Mouse (Mus musculus) hindbrain, embryonic 11.5 days (tissue): ENCODE measurements at regions not wholly inside any gene's neighbourhood (a gene's known extent, or its start where the extent isn't known, plus 50 kb on each side); places are given as distances from the start of the nearest gene placed in this dataset.

ENCODE experiments used
- ATAC-seq: fragments of 200-750 bp; cut with Nextera tagmentation; 2 replicates; pipeline ENCODE4 v1.8.0; 2017; ENCODE audit warnings: mild to moderate bottlenecking, moderate TSS enrichment, moderate library complexity; ENCODE audit not compliant: low FRiP score
- DNase-seq: peaks from one replicate; pipeline ENCODE4 v3.0.0-alpha.2; 2015; ENCODE audit warnings: low spot score
- H3K27ac ChIP-seq: fragments of 300-500 bp; sonication (generic); 2 replicates; pipeline ENCODE4 v1.5.1; 2014; ENCODE audit warnings: mild to moderate bottlenecking, low read depth, low read length
- H3K27me3 ChIP-seq: fragments of 300-500 bp; sonication (generic); 2 replicates; pipeline ENCODE4 v1.6.1; 2014; ENCODE audit warnings: mild to moderate bottlenecking, low read length, moderate library complexity, mixed read lengths; ENCODE audit not compliant: control insufficient read depth, insufficient read depth
- H3K36me3 ChIP-seq: fragments of 300-500 bp; sonication (generic); 2 replicates; pipeline ENCODE4 v1.6.1; 2014; ENCODE audit warnings: mild to moderate bottlenecking, low read length, moderate library complexity, mixed read lengths; ENCODE audit not compliant: control insufficient read depth, insufficient read depth
- H3K4me1 ChIP-seq: fragments of 300-500 bp; sonication (generic); replicated peaks from 2 replicates; pipeline ENCODE4 v1.6.1; 2014; ENCODE audit warnings: low read length, mixed read lengths; ENCODE audit not compliant: control insufficient read depth, insufficient read depth
- H3K4me2 ChIP-seq: fragments of 300-500 bp; sonication (generic); replicated peaks from 2 replicates; pipeline ENCODE4 v1.6.1; 2014; ENCODE audit warnings: mild to moderate bottlenecking, low read depth, low read length
- H3K4me3 ChIP-seq: fragments of 300-500 bp; sonication (generic); 2 replicates; pipeline ENCODE4 v1.5.1; 2014; ENCODE audit warnings: low read depth, low read length
- H3K9ac ChIP-seq: fragments of 300-500 bp; sonication (generic); 2 replicates; pipeline ENCODE4 v1.6.1; 2014; ENCODE audit warnings: low read depth, low read length
- H3K9me3 ChIP-seq: fragments of 300-500 bp; sonication (generic); 2 replicates; pipeline ENCODE4 v1.6.1; 2016; ENCODE audit warnings: low read length; ENCODE audit not compliant: control insufficient read depth
- WGBS: fragments of 180-500 bp; shearing (Covaris S2); extraction: QIAGEN DNeasy Blood & Tissue Kit; methylation state at CpG from one replicate; pipeline ENCODE4 v1.1.7; 2014; 5-methylcytosine and 5-hydroxymethylcytosine counted together

DNA sequence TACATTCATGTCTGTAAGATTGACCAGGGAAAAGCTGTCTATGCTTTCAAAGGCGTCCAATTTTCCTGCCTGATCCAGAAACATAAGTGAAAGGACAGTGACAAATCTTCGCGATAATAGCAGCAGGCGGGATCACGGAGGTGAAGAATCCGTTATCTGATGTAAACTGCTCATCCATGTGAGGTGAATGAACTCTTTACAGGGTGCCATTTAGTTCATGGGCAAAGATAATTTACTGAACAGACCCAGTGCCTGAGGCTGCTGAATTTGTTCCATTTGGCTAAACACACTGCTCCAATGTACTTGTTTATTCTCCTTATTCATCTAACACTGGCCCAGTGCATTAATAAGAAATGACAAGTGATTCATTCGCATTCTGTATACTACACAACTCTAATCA, 3534.3 kb upstream of the Lrrc6 start:
- Histone ChIP-seq H3K9me3 (no peaks in the 10 kb centered on the region), H3K4me1 (no peaks in the 10 kb centered on the region), H3K36me3 (no peaks in the 10 kb centered on the region), H3K4me2 (no peak overlapping the region), H3K9ac (no peak overlapping the region), H3K27ac (no peak overlapping the region), H3K27me3 (no peaks in the 10 kb centered on the region), H3K4me3 (no peak overlapping the region)
- peak; percentile 6 for DNase-seq
- WGBS = 78% methylated on average over 7 of the region's 7 CpGs
- ATAC-seq = peak; percentile 47; the same call in 1 of the 2 replicates

DNA sequence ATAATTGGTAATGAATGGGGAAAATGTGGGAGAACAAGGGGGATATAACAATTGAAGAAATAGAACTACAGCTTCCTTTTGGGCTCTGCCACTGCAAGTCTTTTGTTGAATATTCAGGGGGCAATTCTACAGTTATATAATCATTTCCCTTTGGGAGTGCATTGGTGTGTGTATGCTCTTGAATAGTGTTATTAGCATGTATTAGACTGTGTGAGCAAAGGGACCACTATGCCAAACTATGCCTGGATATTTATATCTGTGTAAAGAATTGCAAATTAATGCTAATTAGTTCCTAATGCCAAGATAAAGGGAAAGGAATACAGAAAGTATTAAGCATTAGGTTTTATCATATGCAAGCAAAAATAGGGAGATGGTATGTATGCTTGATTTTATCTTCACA, 3528.8 kb upstream of the Lrrc6 start:
- H3K9ac ChIP-seq = no peak overlapping the region
- ATAC-seq = no peak

DNA sequence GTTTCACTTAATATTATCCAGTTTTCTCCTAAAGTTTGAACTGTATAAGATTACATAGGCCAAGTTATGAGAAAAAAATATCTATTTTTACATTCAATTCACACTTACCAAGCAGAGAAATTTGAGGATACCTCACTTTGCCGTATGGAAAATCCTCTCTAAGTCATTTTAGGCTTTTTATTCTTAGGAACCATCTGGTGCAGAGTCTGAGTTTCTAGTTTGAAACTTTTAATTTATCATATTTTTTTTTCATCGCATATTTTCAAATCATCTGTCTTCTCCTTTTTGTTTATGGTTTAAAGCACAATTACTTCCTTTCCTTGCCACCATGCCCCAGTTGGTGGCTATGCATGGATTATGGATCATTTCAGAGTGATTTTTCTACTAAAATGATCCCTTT, 3512.1 kb upstream of the Lrrc6 start:
- Histone ChIP-seq H3K4me3 (no peak overlapping the region), H3K9me3 (no peaks in the 10 kb centered on the region), H3K27me3 (no peaks in the 10 kb centered on the region), H3K27ac (no peak overlapping the region), H3K9ac (no peak overlapping the region), H3K36me3 (no peaks in the 10 kb centered on the region), H3K4me1 (no peaks in the 10 kb centered on the region), H3K4me2 (no peak overlapping the region)
- DNase-seq (no peak), ATAC-seq (no peak)
- 90% methylated on average over 2 of the region's 2 CpGs for WGBS

More for the DNA sequence above, 3528.8 kb upstream of the Lrrc6 start:
- no peak overlapping the region for H3K4me3 ChIP-seq
- no peaks in the 10 kb centered on the region for H3K27me3 ChIP-seq
- DNase-seq = no peak
- no peaks in the 10 kb centered on the region for H3K36me3 ChIP-seq
- no peak overlapping the region for H3K4me2 ChIP-seq
- no peaks in the 10 kb centered on the region for H3K9me3 ChIP-seq
- H3K27ac ChIP-seq = no peak overlapping the region
- H3K4me1 ChIP-seq = no peaks in the 10 kb centered on the region
